Mouse (Mus musculus): ENCODE results near the gene Bsx.

- no peak for TF ChIP-seq CTCF (IDR thresholded peaks at IDR 0.05)
- no peak for TF ChIP-seq EP300 (IDR thresholded peaks at IDR 0.05)
These were observed 18.5 kb downstream of the Bsx start for GRCm38 (mm10) chr9:40892456-40892855.
